Mouse (Mus musculus) spleen, adult 2 months (tissue): Measurements from ENCODE around the gene Hivep3.

Experiments used
- CTCF ChIP-seq: fragments of 200-500 bp; IDR thresholded peaks from 2 replicates; pipeline ENCODE4 v1.5.1; 2011; ENCODE audit warnings: mild to moderate bottlenecking, inconsistent platforms; ENCODE audit not compliant: insufficient read depth, insufficient read length, insufficient replicate concordance; ENCODE audit errors: extremely low read depth
- POLR2A ChIP-seq: fragments of 200-500 bp; IDR thresholded peaks from 2 replicates; pipeline ENCODE4 v1.6.1; 2011; ENCODE audit warnings: low read depth, low read length, inconsistent platforms

- TF ChIP-seq CTCF (no peak), POLR2A (no peak)
Measured at GRCm38 (mm10) chr4:120163242-120163641, 429.7 kb downstream of the Hivep3 start.
